Mouse (Mus musculus) cerebellum, adult 2 months (tissue): ENCODE data around the gene Apoa2.

Source experiments
- CTCF ChIP-seq: fragments of 200-500 bp; IDR thresholded peaks from 2 replicates; pipeline ENCODE4 v1.5.1; 2011; ENCODE audit warnings: low read depth, mild to moderate bottlenecking, control low read depth, low read length, moderate library complexity, borderline replicate concordance; ENCODE audit not compliant: insufficient read depth
- POLR2A ChIP-seq: fragments of 200-500 bp; IDR thresholded peaks from 2 replicates; pipeline ENCODE4 v1.6.1; 2011; ENCODE audit warnings: low read length, control low read depth, borderline replicate concordance; ENCODE audit not compliant: insufficient read depth

DNA sequence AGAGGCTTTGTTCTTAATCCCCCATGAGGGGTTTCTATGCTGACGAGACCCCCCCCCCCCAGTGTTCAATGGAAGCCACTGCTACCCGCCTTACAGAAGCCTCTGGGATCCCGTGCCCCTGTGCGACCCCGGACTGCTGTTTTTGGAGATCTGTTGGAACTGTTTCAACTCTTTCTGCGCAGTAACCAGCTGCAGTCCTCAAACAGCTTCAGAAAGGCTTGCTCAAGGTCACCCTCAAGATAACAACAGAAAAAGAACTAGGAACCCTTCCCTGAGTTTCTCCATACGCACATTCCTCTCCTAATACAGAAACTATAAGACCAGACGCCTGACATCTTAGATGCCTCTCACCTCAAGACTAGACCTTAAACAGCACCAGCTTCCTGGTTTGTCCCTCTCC lies 35.8 kb upstream of the Apoa2 start:
- TF ChIP-seq POLR2A = no peak
- TF ChIP-seq CTCF = no peak
